Mouse (Mus musculus): ENCODE measurements around the gene Cyth1.

DNA sequence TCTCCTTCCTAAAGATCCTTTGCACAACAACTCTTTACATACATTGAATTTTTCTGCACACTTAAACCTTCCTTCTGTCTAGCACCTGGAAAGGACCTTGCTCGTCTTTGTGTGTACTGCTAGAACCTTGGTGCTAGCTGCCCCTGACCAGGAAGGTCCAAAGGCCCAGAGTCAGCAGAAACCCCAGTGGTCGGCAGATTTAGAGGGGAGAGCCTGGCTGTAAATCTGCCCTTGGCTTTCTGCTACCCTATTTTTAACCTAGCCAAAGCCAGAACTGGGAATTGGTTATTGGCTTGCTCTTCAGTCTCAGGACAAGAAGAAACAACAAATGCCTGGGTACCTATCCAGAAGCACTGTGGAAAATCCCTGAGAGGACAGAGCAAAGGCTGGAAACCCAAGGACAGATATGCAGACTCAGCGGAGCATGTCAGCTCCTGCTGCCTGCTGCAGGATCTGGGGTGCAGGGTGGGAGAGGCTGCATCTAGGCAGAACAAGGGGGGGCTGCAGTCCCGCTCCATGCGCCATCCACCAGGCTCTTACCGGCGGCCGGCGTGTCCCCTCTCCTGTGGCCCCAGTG lies 46.5 kb downstream of the Cyth1 start:
- no peak for TF ChIP-seq CTCF (IDR thresholded peaks at IDR 0.05; ENCODE audit: low read depth, low read length)
- no peak for TF ChIP-seq POLR2A (IDR thresholded peaks at IDR 0.05; ENCODE audit: insufficient read depth, low read length)
- TF ChIP-seq EP300 (IDR thresholded peaks at IDR 0.05; ENCODE audit: insufficient read depth, low read depth, low read length) = no peak

All from ES-Bruce4 (cell line).